Mouse (Mus musculus): Measurements from ENCODE around the gene Mael. TPM values are rescaled to one million over a fixed set of nuclear protein-coding genes. Genes with fewer than 3 reads are reported as not detected.
A peak's percentile ranks its signal among the peaks of the same experiment; 100 is the strongest.

Mael gene
- polyA plus RNA-seq, 1 experiment from 2014 or later = not detected

- no peaks in the 10 kb centered on the region for H3K36me3 ChIP-seq (ENCODE audit: control insufficient read depth, insufficient read depth)
- peak within 1 kb of the TSS; percentile 43 for H3K4me3 ChIP-seq (ENCODE audit: low read depth, low read length)
- ATAC-seq (ENCODE audit: low read depth) = peak; percentile 24; the same call in 1 of the 2 replicates
- H3K27ac ChIP-seq (ENCODE audit: low read length) = no peak within 1 kb of the TSS
- peaks cover 46% of the 10 kb centered on the region for H3K27me3 ChIP-seq (ENCODE audit: control insufficient read depth, insufficient read depth, low read depth, low read length)
- peak within 1 kb of the TSS; percentile 51 for H3K4me2 ChIP-seq (ENCODE audit: low read depth, low read length)
- 1% methylated on average over 71 of the region's 72 CpGs for WGBS (ENCODE audit: insufficient replicate concordance)
- no peaks in the 10 kb centered on the region for H3K9me3 ChIP-seq (replicated peaks; ENCODE audit: control insufficient read depth, low read length)
- no peak within 1 kb of the TSS for H3K9ac ChIP-seq (ENCODE audit: low read depth, low read length)
- no peaks in the 10 kb centered on the region for H3K4me1 ChIP-seq (ENCODE audit: control insufficient read depth, low read depth, low read length)
These were observed 15.6 kb upstream of the Mael start, which contains the start of gene Ildr2 for GRCm38 (mm10) chr1:166253898-166254894. Gene Ildr2, plus strand, starts transcription at chr1:166254139.

- 43% methylated on average over 6 of the region's 6 CpGs for WGBS (ENCODE audit: insufficient replicate concordance)
- Histone ChIP-seq H3K36me3 (ENCODE audit: control insufficient read depth, insufficient read depth) (no peaks in the 10 kb centered on the region), H3K4me3 (ENCODE audit: low read depth, low read length) (no peak overlapping the region), H3K4me2 (ENCODE audit: low read depth, low read length) (no peak overlapping the region), H3K27ac (ENCODE audit: low read length) (no peak overlapping the region), H3K9me3 (replicated peaks; ENCODE audit: control insufficient read depth, low read length) (no peaks in the 10 kb centered on the region), H3K9ac (ENCODE audit: low read depth, low read length) (no peak overlapping the region), H3K4me1 (ENCODE audit: control insufficient read depth, low read depth, low read length) (no peaks in the 10 kb centered on the region), H3K27me3 (ENCODE audit: control insufficient read depth, insufficient read depth, low read depth, low read length) (no peaks in the 10 kb centered on the region)
- ATAC-seq (ENCODE audit: low read depth) = no peak
These were observed 5.7 kb upstream of the Mael start for GRCm38 (mm10) chr1:166244285-166244684.

- H3K9me3 ChIP-seq (replicated peaks; ENCODE audit: control insufficient read depth, low read length) = no peaks in the 10 kb centered on the region
- no peak overlapping the region for H3K4me2 ChIP-seq (ENCODE audit: low read depth, low read length)
- no peak overlapping the region for H3K4me3 ChIP-seq (ENCODE audit: low read depth, low read length)
- 62% methylated on average over 4 of the region's 4 CpGs for WGBS (ENCODE audit: insufficient replicate concordance)
- no peaks in the 10 kb centered on the region for H3K36me3 ChIP-seq (ENCODE audit: control insufficient read depth, insufficient read depth)
- no peak for ATAC-seq (ENCODE audit: low read depth)
- no peaks in the 10 kb centered on the region for H3K27me3 ChIP-seq (ENCODE audit: control insufficient read depth, insufficient read depth, low read depth, low read length)
- H3K27ac ChIP-seq (ENCODE audit: low read length) = no peak overlapping the region
- no peak overlapping the region for H3K9ac ChIP-seq (ENCODE audit: low read depth, low read length)
- no peaks in the 10 kb centered on the region for H3K4me1 ChIP-seq (ENCODE audit: control insufficient read depth, low read depth, low read length)
These were observed 24.4 kb downstream of the Mael start for GRCm38 (mm10) chr1:166214181-166214580.

- no peaks in the 10 kb centered on the region for H3K4me1 ChIP-seq (ENCODE audit: control insufficient read depth, low read depth, low read length)
- no peak for ATAC-seq (ENCODE audit: low read depth)
- H3K4me2 ChIP-seq (ENCODE audit: low read depth, low read length) = no peak overlapping the region
- H3K9ac ChIP-seq (ENCODE audit: low read depth, low read length) = no peak overlapping the region
- no peak overlapping the region for H3K27ac ChIP-seq (ENCODE audit: low read length)
- WGBS (ENCODE audit: insufficient replicate concordance) = 62% methylated on average over 6 of the region's 6 CpGs
- H3K9me3 ChIP-seq (replicated peaks; ENCODE audit: control insufficient read depth, low read length) = no peaks in the 10 kb centered on the region
- H3K4me3 ChIP-seq (ENCODE audit: low read depth, low read length) = no peak overlapping the region
- no peaks in the 10 kb centered on the region for H3K27me3 ChIP-seq (ENCODE audit: control insufficient read depth, insufficient read depth, low read depth, low read length)
- no peaks in the 10 kb centered on the region for H3K36me3 ChIP-seq (ENCODE audit: control insufficient read depth, insufficient read depth)
These were observed 29.2 kb downstream of the Mael start for GRCm38 (mm10) chr1:166209371-166209770.

GRCm38 (mm10) chr1:166205159-166205558 is 33.4 kb downstream of the Mael start:
- no peak overlapping the region for H3K4me3 ChIP-seq (ENCODE audit: low read depth, low read length)
- ATAC-seq (ENCODE audit: low read depth) = no peak
- no peak overlapping the region for H3K4me2 ChIP-seq (ENCODE audit: low read depth, low read length)
- WGBS (ENCODE audit: insufficient replicate concordance) = 58% methylated on average over 3 of the region's 3 CpGs
- no peaks in the 10 kb centered on the region for H3K9me3 ChIP-seq (replicated peaks; ENCODE audit: control insufficient read depth, low read length)
- H3K36me3 ChIP-seq (ENCODE audit: control insufficient read depth, insufficient read depth) = no peaks in the 10 kb centered on the region
- no peaks in the 10 kb centered on the region for H3K27me3 ChIP-seq (ENCODE audit: control insufficient read depth, insufficient read depth, low read depth, low read length)
- H3K4me1 ChIP-seq (ENCODE audit: control insufficient read depth, low read depth, low read length) = no peaks in the 10 kb centered on the region
- no peak overlapping the region for H3K27ac ChIP-seq (ENCODE audit: low read length)
- H3K9ac ChIP-seq (ENCODE audit: low read depth, low read length) = no peak overlapping the region

- Histone ChIP-seq H3K9ac (ENCODE audit: low read depth, low read length) (no peak overlapping the region), H3K9me3 (replicated peaks; ENCODE audit: control insufficient read depth, low read length) (no peaks in the 10 kb centered on the region), H3K4me3 (ENCODE audit: low read depth, low read length) (no peak overlapping the region), H3K27ac (ENCODE audit: low read length) (no peak overlapping the region), H3K36me3 (ENCODE audit: control insufficient read depth, insufficient read depth) (no peaks in the 10 kb centered on the region), H3K27me3 (ENCODE audit: control insufficient read depth, insufficient read depth, low read depth, low read length) (no peaks in the 10 kb centered on the region), H3K4me2 (ENCODE audit: low read depth, low read length) (no peak overlapping the region), H3K4me1 (ENCODE audit: control insufficient read depth, low read depth, low read length) (no peaks in the 10 kb centered on the region)
- 24% methylated on average over 5 of the region's 5 CpGs for whole genome bisulfite sequencing (ENCODE audit: insufficient replicate concordance)
- no peak for ATAC-seq (ENCODE audit: low read depth)
These were observed 34.4 kb downstream of the Mael start for GRCm38 (mm10) chr1:166204171-166204570.

- Histone ChIP-seq H3K27me3 (ENCODE audit: control insufficient read depth, insufficient read depth, low read depth, low read length) (no peaks in the 10 kb centered on the region), H3K27ac (ENCODE audit: low read length) (no peak overlapping the region), H3K36me3 (ENCODE audit: control insufficient read depth, insufficient read depth) (no peaks in the 10 kb centered on the region), H3K4me3 (ENCODE audit: low read depth, low read length) (no peak overlapping the region), H3K4me2 (ENCODE audit: low read depth, low read length) (no peak overlapping the region), H3K4me1 (ENCODE audit: control insufficient read depth, low read depth, low read length) (no peaks in the 10 kb centered on the region), H3K9me3 (replicated peaks; ENCODE audit: control insufficient read depth, low read length) (no peaks in the 10 kb centered on the region), H3K9ac (ENCODE audit: low read depth, low read length) (no peak overlapping the region)
- WGBS (ENCODE audit: insufficient replicate concordance) = 73% methylated on average over 4 of the region's 4 CpGs
- ATAC-seq (ENCODE audit: low read depth) = no peak
These were observed 48.7 kb downstream of the Mael start for GRCm38 (mm10) chr1:166189821-166190220.

GRCm38 (mm10) chr1:166185357-166185756 is 53.2 kb downstream of the Mael start:
- Histone ChIP-seq H3K27me3 (ENCODE audit: control insufficient read depth, insufficient read depth, low read depth, low read length) (no peaks in the 10 kb centered on the region), H3K9ac (ENCODE audit: low read depth, low read length) (no peak overlapping the region), H3K4me2 (ENCODE audit: low read depth, low read length) (no peak overlapping the region), H3K4me1 (ENCODE audit: control insufficient read depth, low read depth, low read length) (no peaks in the 10 kb centered on the region), H3K27ac (ENCODE audit: low read length) (no peak overlapping the region), H3K9me3 (replicated peaks; ENCODE audit: control insufficient read depth, low read length) (no peaks in the 10 kb centered on the region), H3K4me3 (ENCODE audit: low read depth, low read length) (no peak overlapping the region), H3K36me3 (ENCODE audit: control insufficient read depth, insufficient read depth) (no peaks in the 10 kb centered on the region)
- WGBS (ENCODE audit: insufficient replicate concordance) = 56% methylated on average over 5 of the region's 5 CpGs
- no peak for ATAC-seq (ENCODE audit: low read depth)
